Mouse (Mus musculus): ENCODE results near the gene Pdzd3.

The Pdzd3 gene

DNA sequence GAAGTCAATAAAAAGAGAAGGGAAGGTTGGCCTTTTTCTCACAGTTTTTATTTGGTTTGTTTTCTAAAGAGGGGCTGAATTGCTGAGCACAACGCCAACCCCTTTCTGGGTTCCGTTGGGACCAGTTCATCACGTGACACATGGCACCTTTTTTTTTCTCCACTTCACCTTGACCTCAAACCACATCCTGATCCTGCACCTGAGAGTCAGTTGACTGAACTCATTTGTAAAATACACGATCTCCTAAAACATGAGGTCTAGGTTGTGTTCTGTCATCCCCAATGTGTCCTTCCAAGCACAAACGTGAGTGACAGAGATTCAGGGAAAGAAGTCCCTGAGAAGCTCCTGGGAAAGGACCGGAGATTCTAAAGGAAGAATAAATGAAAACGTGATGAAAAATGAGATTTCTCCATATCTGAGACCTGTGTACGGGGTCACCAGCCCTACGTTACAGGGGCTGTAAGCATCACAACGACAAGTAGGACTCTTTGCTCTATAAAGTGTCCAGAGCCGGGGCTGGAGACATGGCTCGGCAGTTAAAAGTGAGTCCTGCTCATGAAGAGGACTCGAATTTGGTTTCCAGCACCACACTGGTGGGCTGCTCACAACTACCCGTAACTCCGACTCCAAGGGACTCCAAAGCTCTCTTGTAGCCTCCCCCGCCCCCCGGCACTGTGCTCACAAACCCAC, 12.6 kb downstream of the Pdzd3 start:
- CTCF ChIA-PET, result interaction anchor here in 3 of 4 experiments (0.5 to 2.4 kb wide), 5 partner anchors 11 to 402 kb away, joined by 3 to 9 read pairs (median 3); partner anchors contain the start of gene C2cd2l (in 1 of the 3)
- POLR2A ChIA-PET, result interaction anchor here in 2 of 4 experiments (1.0 to 6.1 kb wide), 5 partner anchors 10 to 97 kb away, joined by 3 to 67 read pairs (median 5); partner anchors contain the start of gene H2afx (in 2 of the 2)

GRCm38 (mm10) chr9:44237128-44237527, 14.1 kb downstream of the Pdzd3 start:
- ChIA-PET CTCF (interaction anchor here (0.6 to 1.2 kb wide), 6 partner anchors 9 to 125 kb away, joined by 3 to 4 read pairs (median 3); partner anchors contain the start of gene Vps11 (in 1 of the 4)), POLR2A (interaction anchor here in 3 of 4 experiments (0.6 to 6.1 kb wide), 9 partner anchors 12 to 143 kb away, joined by 3 to 67 read pairs (median 4); partner anchors contain the start of genes H2afx (in 3 of the 3), Hmbs (in 1 of the 3) and Vps11 (in 1 of the 3))

DNA sequence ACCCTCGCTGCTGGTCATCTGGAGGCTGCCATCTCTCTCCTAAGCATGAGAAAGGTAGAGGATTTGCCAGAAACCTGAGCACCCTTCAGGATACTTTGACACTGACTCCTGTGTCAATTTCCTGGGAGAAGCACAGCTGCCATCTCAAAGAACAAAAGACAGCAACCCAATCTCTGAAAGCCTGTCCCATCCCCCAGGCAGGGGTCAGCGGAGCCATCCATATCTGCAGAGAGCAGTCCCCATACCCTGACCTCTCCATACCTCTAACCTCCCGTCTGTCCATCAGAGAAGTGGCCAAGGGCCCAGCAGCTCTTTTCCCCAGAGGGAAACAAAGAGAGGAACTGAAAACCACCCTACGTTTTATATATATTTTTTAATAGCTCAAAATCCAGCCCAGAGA, 14.7 kb downstream of the Pdzd3 start:
- ChIA-PET POLR2A (interaction anchor here in 3 of 4 experiments (0.7 to 6.1 kb wide), 6 partner anchors 39 to 124 kb away, joined by 3 to 67 read pairs (median 4); partner anchors contain the start of genes H2afx (in 3 of the 3), Hmbs (in 1 of the 3) and Vps11 (in 1 of the 3)), CTCF (interaction anchor here (0.6 to 1.0 kb wide), 5 partner anchors 8 to 108 kb away, joined by 3 to 5 read pairs (median 3); no protein-coding TSS in a partner anchor)

DNA sequence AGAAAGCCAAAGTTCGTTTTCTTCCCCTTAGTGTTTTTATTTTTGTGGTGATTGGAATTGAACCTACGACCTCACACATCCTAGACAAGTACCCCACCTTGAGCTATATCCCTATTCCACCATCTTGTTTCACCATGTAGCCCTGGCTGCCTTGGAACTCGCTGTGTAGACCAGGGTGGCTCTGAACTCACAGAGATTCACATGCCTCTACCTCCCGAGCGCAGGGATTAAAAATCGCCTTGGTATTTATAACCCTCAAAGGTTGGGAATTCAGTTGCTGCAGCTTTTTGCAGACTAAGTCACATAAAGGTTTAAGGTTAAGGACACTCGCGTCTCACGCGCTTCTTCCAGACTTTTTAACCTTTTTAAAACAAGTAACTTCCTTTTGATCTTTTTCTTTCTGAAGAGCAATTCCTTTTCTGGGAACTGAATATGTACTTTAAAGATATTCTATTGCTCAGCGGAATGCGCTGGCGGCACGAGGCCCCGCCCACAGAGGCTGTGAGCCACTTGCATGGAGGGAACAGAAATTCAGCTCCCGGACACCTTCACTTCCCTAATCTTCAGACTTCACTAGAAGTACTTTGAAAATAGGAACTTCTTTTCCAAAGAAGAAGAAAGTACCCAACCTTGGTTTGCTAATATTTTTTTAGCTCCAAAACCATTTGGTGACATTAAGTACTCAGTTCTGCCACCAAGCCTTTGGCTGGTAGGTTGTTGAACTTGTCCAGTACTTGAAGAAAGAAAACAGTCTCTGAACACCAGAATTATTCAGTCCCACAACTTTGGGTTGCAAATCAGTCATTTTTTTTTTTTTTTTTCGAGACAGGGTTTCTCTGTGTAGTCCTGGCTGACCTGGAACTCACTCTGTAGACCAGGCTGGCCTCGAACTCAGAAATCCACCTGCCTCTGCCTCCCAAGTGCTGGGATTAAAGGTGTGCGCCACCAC, 16.5 kb downstream of the Pdzd3 start:
- ChIA-PET POLR2A (interaction anchor here (0.5 to 6.1 kb wide), 109 partner anchors 8 to 1178 kb away, joined by 3 to 67 read pairs (median 5); partner anchors contain the start of genes C2cd2l (in 3 of the 4), Dpagt1 (in 3 of the 4), H2afx (in 3 of the 4) and Hyou1 (in 3 of the 4)), CTCF (interaction anchor here (0.5 to 2.4 kb wide), 41 partner anchors 10 to 421 kb away, joined by 3 to 19 read pairs (median 4); partner anchors contain the start of genes Nlrx1 (in 2 of the 4), Vps11 (in 2 of the 4), C2cd2l (in 1 of the 4) and Ccdc84 (in 1 of the 4))

DNA sequence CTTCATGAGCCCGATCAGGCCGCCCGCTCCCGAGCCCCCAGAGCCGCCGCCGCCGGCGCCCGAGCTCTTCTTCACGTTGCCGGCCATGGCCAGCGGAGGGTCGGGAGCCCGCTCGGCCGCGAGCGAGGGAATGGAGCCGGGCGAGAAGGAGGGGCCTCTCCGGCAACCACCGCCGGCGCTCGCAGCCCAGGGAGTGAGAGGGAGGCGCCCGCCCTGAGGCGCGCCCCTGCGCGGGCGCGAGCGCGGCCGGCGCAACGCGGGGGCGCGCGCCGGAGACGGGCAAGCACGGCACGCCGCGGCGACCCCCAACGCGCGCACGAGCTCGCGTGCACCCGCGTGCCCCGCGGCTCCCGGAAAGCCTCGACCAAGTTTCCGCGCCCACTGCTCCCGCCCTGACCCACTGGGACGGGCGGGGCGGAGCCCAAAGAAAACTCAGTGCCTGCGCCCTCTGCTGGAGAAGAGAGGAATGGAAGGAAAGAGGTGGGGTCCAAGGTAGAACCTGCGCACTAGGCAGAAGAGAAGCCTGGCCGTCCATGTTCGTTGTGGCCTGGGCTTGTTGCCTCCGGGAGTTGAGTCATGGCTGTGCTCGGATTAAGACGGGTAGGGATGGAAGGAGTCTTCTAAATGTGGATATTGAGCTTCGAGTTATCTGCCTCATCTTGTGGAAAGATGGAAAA, 17.3 kb downstream of the Pdzd3 start, which contains the start of gene Cbl:
Gene Cbl (minus strand): TSS at position 248 of the 677 bp plus-strand sequence.
- ChIA-PET POLR2A (interaction anchor here (0.5 to 6.1 kb wide), 120 partner anchors 9 to 649 kb away, joined by 3 to 67 read pairs (median 5); partner anchors contain the start of genes H2afx (in 4 of the 4), C2cd2l (in 3 of the 4), Dpagt1 (in 3 of the 4) and Hyou1 (in 3 of the 4)), CTCF (interaction anchor here (0.6 to 2.4 kb wide), 56 partner anchors 9 to 901 kb away, joined by 3 to 19 read pairs (median 4); partner anchors contain the start of genes Nlrx1 (in 3 of the 4), Vps11 (in 3 of the 4), Bcl9l (in 1 of the 4) and C2cd2l (in 1 of the 4))

- ChIA-PET POLR2A (interaction anchor here (0.5 to 6.1 kb wide), 88 partner anchors 8 to 649 kb away, joined by 3 to 67 read pairs (median 6); partner anchors contain the start of genes H2afx (in 4 of the 4), Vps11 (in 3 of the 4), C2cd2l (in 2 of the 4) and Dpagt1 (in 2 of the 4)), CTCF (interaction anchor here in 3 of 4 experiments (0.6 to 2.4 kb wide), 48 partner anchors 8 to 902 kb away, joined by 3 to 19 read pairs (median 4); partner anchors contain the start of genes Nlrx1 (in 3 of the 3), Vps11 (in 2 of the 3), Bcl9l (in 1 of the 3) and C2cd2l (in 1 of the 3))
Observed at GRCm38 (mm10) chr9:44233021-44233801, 18.1 kb downstream of the Pdzd3 start.

GRCm38 (mm10) chr9:44231609-44232008, 19.7 kb downstream of the Pdzd3 start:
- ChIA-PET CTCF (interaction anchor here in 2 of 4 experiments (0.6 to 0.8 kb wide), 2 partner anchors 9 kb away, joined by 3 read pairs; partner anchors contain the start of gene Ccdc153 (in 1 of the 2)), POLR2A (interaction anchor here in 3 of 4 experiments (0.6 to 1.5 kb wide), 6 partner anchors 11 to 130 kb away, joined by 3 to 5 read pairs (median 4); partner anchors contain the start of genes H2afx (in 1 of the 3) and Vps11 (in 1 of the 3))

- CTCF ChIA-PET, result interaction anchor here in 1 of 4 experiments (1.3 kb wide), 1 partner anchor 132 kb away, joined by 3 read pairs; no protein-coding TSS in a partner anchor
- POLR2A ChIA-PET, result interaction anchor here in 2 of 4 experiments (1.0 to 5.6 kb wide), 4 partner anchors 8 to 1453 kb away, joined by 3 to 38 read pairs (median 4); partner anchors contain the start of gene Cbl (in 1 of the 2)
Observed at GRCm38 (mm10) chr9:44225993-44226392, 25.3 kb downstream of the Pdzd3 start.

- POLR2A ChIA-PET, result interaction anchor here in 3 of 4 experiments (1.0 to 4.0 kb wide), 10 partner anchors 10 to 79 kb away, joined by 3 to 27 read pairs (median 3); partner anchors contain the start of genes Cbl (in 1 of the 3) and Mcam (in 1 of the 3)
- CTCF ChIA-PET, result interaction anchor here in 3 of 4 experiments (0.7 to 1.2 kb wide), 5 partner anchors 10 to 56 kb away, joined by 3 to 4 read pairs (median 4); no protein-coding TSS in a partner anchor
Observed at GRCm38 (mm10) chr9:44213538-44213937, 37.7 kb downstream of the Pdzd3 start.

DNA sequence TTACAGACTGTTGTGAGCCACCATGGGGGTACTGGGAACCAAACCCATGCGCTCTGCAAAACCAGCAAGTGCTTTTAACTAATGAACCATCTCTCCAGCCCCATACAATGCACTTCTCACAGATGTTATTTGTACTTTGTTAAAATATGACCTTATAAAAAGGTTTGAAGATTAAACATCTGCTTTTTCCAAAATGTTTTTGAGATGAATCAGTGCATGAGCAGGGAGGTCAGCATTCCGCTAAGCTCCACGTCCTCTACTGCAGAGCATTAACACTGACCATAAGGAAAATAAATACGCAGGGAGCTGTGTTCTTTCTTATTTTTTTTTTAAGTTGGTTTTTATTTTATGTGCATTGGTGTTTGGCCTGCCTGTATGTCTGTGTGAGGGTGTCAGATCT, 38.9 kb downstream of the Pdzd3 start:
- ChIA-PET POLR2A (interaction anchor here in 2 of 4 experiments (1.0 to 4.0 kb wide), 6 partner anchors 11 to 114 kb away, joined by 3 to 27 read pairs (median 5); partner anchors contain the start of genes Cbl (in 2 of the 2) and Mcam (in 1 of the 2)), CTCF (interaction anchor here in 1 of 4 experiments (0.5 to 1.0 kb wide), 4 partner anchors 57 to 262 kb away, joined by 3 read pairs; no protein-coding TSS in a partner anchor)

GRCm38 (mm10) chr9:44209416-44209815, 41.9 kb downstream of the Pdzd3 start:
- POLR2A ChIA-PET, result interaction anchor here in 2 of 4 experiments (0.6 to 0.9 kb wide), 2 partner anchors 125 to 1005 kb away, joined by 3 read pairs; partner anchors contain the start of gene H2afx (in 1 of the 2)
- CTCF ChIA-PET, result no interaction called here

DNA sequence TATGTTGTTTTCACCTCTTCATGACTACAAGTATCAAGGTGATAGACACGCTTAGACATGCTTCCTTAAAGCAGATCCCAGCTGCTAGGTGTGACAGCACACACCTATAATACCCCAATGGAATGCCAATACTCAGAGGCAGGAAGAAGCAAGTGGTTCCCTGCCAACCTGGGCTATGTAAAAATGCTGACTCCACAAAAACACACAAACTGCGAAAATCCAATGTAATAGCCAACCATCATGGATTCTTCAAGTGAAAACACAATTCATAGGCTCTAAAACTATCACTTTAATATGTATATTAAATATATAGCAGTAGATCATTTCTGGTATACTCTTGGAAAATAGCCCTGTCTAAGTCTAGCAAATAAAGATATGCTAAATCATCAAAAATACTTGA, 43.4 kb downstream of the Pdzd3 start:
- ChIA-PET POLR2A (interaction anchor here in 2 of 4 experiments (0.9 to 2.4 kb wide), 6 partner anchors 9 to 24 kb away, joined by 3 to 9 read pairs (median 4); no protein-coding TSS in a partner anchor), CTCF (interaction anchor here in 1 of 4 experiments (1.2 kb wide), 1 partner anchor 307 kb away, joined by 3 read pairs; no protein-coding TSS in a partner anchor)

DNA sequence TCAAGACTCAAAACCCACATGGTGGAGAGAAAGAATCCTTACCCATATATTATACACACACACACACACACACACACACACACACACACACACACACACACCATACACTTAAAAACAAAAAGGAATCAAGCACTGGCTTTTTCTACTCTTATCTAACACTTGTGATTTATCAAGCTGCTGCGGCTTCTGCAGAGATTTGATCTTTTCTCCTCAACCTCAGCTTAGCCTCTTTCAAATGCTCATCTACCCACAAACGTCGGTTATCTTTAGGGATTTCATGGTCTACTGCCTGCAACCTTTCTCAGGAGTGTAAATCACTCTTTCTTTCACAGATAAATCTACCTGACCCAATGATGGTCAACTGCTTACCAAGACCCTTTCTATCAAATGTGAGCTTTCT, 50.8 kb downstream of the Pdzd3 start:
- ChIA-PET CTCF (interaction anchor here in 1 of 4 experiments (0.6 to 0.8 kb wide), 2 partner anchors 33 to 133 kb away, joined by 3 read pairs; partner anchors contain the start of gene Cbl), POLR2A (interaction anchor here in 1 of 4 experiments (1.2 to 2.3 kb wide), 2 partner anchors 17 to 34 kb away, joined by 5 to 9 read pairs; partner anchors contain the start of gene Cbl)

DNA sequence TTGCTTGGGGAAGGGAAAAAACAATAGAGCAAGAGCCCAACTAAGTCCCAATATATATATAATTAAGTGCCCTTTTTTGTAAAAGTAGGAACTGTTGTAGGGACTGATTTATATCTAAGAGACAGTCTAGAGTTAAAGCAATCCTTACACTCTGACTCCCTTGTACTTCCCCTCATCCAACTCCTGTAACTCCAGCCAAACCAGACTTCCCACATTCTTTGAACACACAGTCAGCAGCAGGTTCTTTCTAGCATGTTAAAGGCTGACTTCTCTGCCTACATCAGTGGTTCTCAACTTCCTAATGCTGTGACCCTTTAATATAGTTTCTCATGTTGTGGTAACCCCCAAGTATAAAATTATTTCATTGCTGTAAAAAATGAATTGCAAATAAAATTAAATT, 51.7 kb downstream of the Pdzd3 start:
- ChIA-PET POLR2A (interaction anchor here in 2 of 4 experiments (1.2 to 2.3 kb wide), 4 partner anchors 16 to 66 kb away, joined by 3 to 9 read pairs (median 4); partner anchors contain the start of gene Cbl (in 1 of the 2)), CTCF (no interaction called here)

- CTCF ChIA-PET, result interaction anchor here in 1 of 4 experiments (1.0 kb wide), 1 partner anchor 14 kb away, joined by 3 read pairs; no protein-coding TSS in a partner anchor
- POLR2A ChIA-PET, result interaction anchor here in 2 of 4 experiments (0.9 to 2.3 kb wide), 7 partner anchors 9 to 67 kb away, joined by 3 to 9 read pairs (median 4); partner anchors contain the start of gene Cbl (in 2 of the 2)
Observed at GRCm38 (mm10) chr9:44199166-44199565, 52.1 kb downstream of the Pdzd3 start.

All from embryonic stem cell, embryonic (primary cell).